Mouse (Mus musculus): ENCODE measurements around the gene Gpd1l. TPM values are rescaled to one million over a fixed set of nuclear protein-coding genes. Genes with fewer than 3 reads are reported as not detected.
A peak's percentile ranks its signal among the peaks of the same experiment; 100 is the strongest.

The Gpd1l gene
- polyA plus RNA-seq, 1 experiment from 2014 or later, result 13.5 TPM

- 90% methylated on average over 11 of the region's 11 CpGs for WGBS
- H3K27me3 ChIP-seq (replicated peaks), result no peaks in the 10 kb centered on the region
- H3K4me2 ChIP-seq, result no peak overlapping the region
- no peak overlapping the region for H3K9ac ChIP-seq
- no peaks in the 10 kb centered on the region for H3K9me3 ChIP-seq
- H3K27ac ChIP-seq (replicated peaks), result no peak overlapping the region
- no peak overlapping the region for H3K4me3 ChIP-seq
- ATAC-seq (ENCODE audit: extremely low read depth, insufficient number of reproducible peaks, low FRiP score, low TSS enrichment), result no peak
- peaks cover 2% of the 10 kb centered on the region; the same call in 1 of the 2 replicates for H3K4me1 ChIP-seq
- no peaks in the 10 kb centered on the region for H3K36me3 ChIP-seq
These were observed 21.6 kb upstream of the Gpd1l start for GRCm38 (mm10) chr9:114955340-114955739.

GRCm38 (mm10) chr9:114952866-114953265 is 19.1 kb upstream of the Gpd1l start:
- no peaks in the 10 kb centered on the region for H3K36me3 ChIP-seq
- ATAC-seq (ENCODE audit: extremely low read depth, insufficient number of reproducible peaks, low FRiP score, low TSS enrichment), result no peak
- H3K4me3 ChIP-seq, result no peak overlapping the region
- no peak overlapping the region for H3K27ac ChIP-seq (replicated peaks)
- no peaks in the 10 kb centered on the region for H3K9me3 ChIP-seq
- H3K9ac ChIP-seq, result no peak overlapping the region
- peaks cover 17% of the 10 kb centered on the region for H3K4me1 ChIP-seq
- no peaks in the 10 kb centered on the region for H3K27me3 ChIP-seq (replicated peaks)
- no peak overlapping the region for H3K4me2 ChIP-seq
- 25% methylated on average over 1 of the region's 1 CpGs for WGBS

GRCm38 (mm10) chr9:114948395-114948794 is 14.6 kb upstream of the Gpd1l start:
- no peaks in the 10 kb centered on the region for H3K9me3 ChIP-seq
- peaks cover 18% of the 10 kb centered on the region for H3K4me1 ChIP-seq
- H3K27me3 ChIP-seq (replicated peaks), result no peaks in the 10 kb centered on the region
- H3K9ac ChIP-seq, result no peak overlapping the region
- no peaks in the 10 kb centered on the region for H3K36me3 ChIP-seq
- H3K4me3 ChIP-seq, result no peak overlapping the region
- ATAC-seq (ENCODE audit: extremely low read depth, insufficient number of reproducible peaks, low FRiP score, low TSS enrichment), result no peak; the same call in 1 of the 2 replicates
- 47% methylated on average over 5 of the region's 5 CpGs for WGBS
- peak overlapping the region; percentile 67 for H3K27ac ChIP-seq (replicated peaks)
- H3K4me2 ChIP-seq, result peak overlapping the region; percentile 18; the same call in 1 of the 2 replicates

- no peaks in the 10 kb centered on the region for H3K36me3 ChIP-seq
- WGBS, result 74% methylated on average over 6 of the region's 6 CpGs
- no peak overlapping the region for H3K4me2 ChIP-seq
- no peak for ATAC-seq (ENCODE audit: extremely low read depth, insufficient number of reproducible peaks, low FRiP score, low TSS enrichment)
- H3K9me3 ChIP-seq, result 0 out of 2 replicates have a peak, but pooled peaks cover 9% of the 10 kb centered on the region
- peaks cover 18% of the 10 kb centered on the region for H3K4me1 ChIP-seq
- no peak overlapping the region for H3K4me3 ChIP-seq
- no peak overlapping the region for H3K9ac ChIP-seq
- H3K27me3 ChIP-seq (replicated peaks), result no peaks in the 10 kb centered on the region
- no peak overlapping the region for H3K27ac ChIP-seq (replicated peaks)
These were observed 11.8 kb upstream of the Gpd1l start for GRCm38 (mm10) chr9:114945576-114945975.

- Histone ChIP-seq H3K27ac (replicated peaks) (no peak overlapping the region), H3K36me3 (no peaks in the 10 kb centered on the region), H3K9me3 (0 out of 2 replicates have a peak, but pooled peaks cover 9% of the 10 kb centered on the region), H3K4me2 (no peak overlapping the region), H3K27me3 (replicated peaks) (no peaks in the 10 kb centered on the region), H3K9ac (no peak overlapping the region), H3K4me1 (peaks cover 13% of the 10 kb centered on the region), H3K4me3 (no peak overlapping the region)
- no peak for ATAC-seq (ENCODE audit: extremely low read depth, insufficient number of reproducible peaks, low FRiP score, low TSS enrichment)
- WGBS, result 79% methylated on average over 3 of the region's 3 CpGs
These were observed 10.9 kb upstream of the Gpd1l start for GRCm38 (mm10) chr9:114944642-114945041.

- Histone ChIP-seq H3K36me3 (no peaks in the 10 kb centered on the region), H3K4me3 (no peak overlapping the region), H3K9ac (no peak overlapping the region), H3K27ac (replicated peaks) (no peak overlapping the region), H3K4me2 (no peak overlapping the region), H3K4me1 (peaks cover 18% of the 10 kb centered on the region), H3K9me3 (no peaks in the 10 kb centered on the region), H3K27me3 (replicated peaks) (no peaks in the 10 kb centered on the region)
- WGBS, result 65% methylated on average over 2 of the region's 2 CpGs
- ATAC-seq (ENCODE audit: extremely low read depth, insufficient number of reproducible peaks, low FRiP score, low TSS enrichment), result no peak
These were observed 2.9 kb upstream of the Gpd1l start for GRCm38 (mm10) chr9:114936687-114937086.

- Histone ChIP-seq H3K4me2 (no peak overlapping the region), H3K36me3 (no peaks in the 10 kb centered on the region), H3K4me3 (no peak overlapping the region), H3K9ac (no peak overlapping the region), H3K27me3 (replicated peaks) (no peaks in the 10 kb centered on the region), H3K9me3 (no peaks in the 10 kb centered on the region), H3K4me1 (peaks cover 18% of the 10 kb centered on the region), H3K27ac (replicated peaks) (no peak overlapping the region)
- WGBS, result 79% methylated on average over 4 of the region's 4 CpGs
- ATAC-seq (ENCODE audit: extremely low read depth, insufficient number of reproducible peaks, low FRiP score, low TSS enrichment), result no peak
These were observed 1.5 kb upstream of the Gpd1l start for GRCm38 (mm10) chr9:114935321-114935720.

GRCm38 (mm10) chr9:114934231-114934630 is 444 bp upstream of the Gpd1l start:
- no peak overlapping the region for H3K9ac ChIP-seq
- ATAC-seq (ENCODE audit: extremely low read depth, insufficient number of reproducible peaks, low FRiP score, low TSS enrichment), result no peak
- no peaks in the 10 kb centered on the region for H3K9me3 ChIP-seq
- no peak overlapping the region for H3K27ac ChIP-seq (replicated peaks)
- peaks cover 18% of the 10 kb centered on the region for H3K4me1 ChIP-seq
- H3K4me3 ChIP-seq, result peak overlapping the region; percentile 88
- 59% methylated on average over 11 of the region's 11 CpGs for WGBS
- H3K4me2 ChIP-seq, result peak overlapping the region; percentile 99
- H3K36me3 ChIP-seq, result no peaks in the 10 kb centered on the region
- H3K27me3 ChIP-seq (replicated peaks), result no peaks in the 10 kb centered on the region

GRCm38 (mm10) chr9:114933037-114933722 is 607 bp downstream of the Gpd1l start:
- peak overlapping the region; percentile 88 for H3K9ac ChIP-seq
- no peaks in the 10 kb centered on the region for H3K36me3 ChIP-seq
- peak overlapping the region; percentile 85 for H3K27ac ChIP-seq (replicated peaks)
- WGBS, result under 1% methylated on average over 50 of the region's 50 CpGs
- H3K4me1 ChIP-seq, result peaks cover 18% of the 10 kb centered on the region
- peak overlapping the region; percentile 99 for H3K4me2 ChIP-seq
- H3K9me3 ChIP-seq, result no peaks in the 10 kb centered on the region
- no peak for ATAC-seq (ENCODE audit: extremely low read depth, insufficient number of reproducible peaks, low FRiP score, low TSS enrichment)
- H3K27me3 ChIP-seq (replicated peaks), result no peaks in the 10 kb centered on the region
- peak overlapping the region; percentile 88 for H3K4me3 ChIP-seq

- Histone ChIP-seq H3K4me1 (peaks cover 18% of the 10 kb centered on the region), H3K36me3 (no peaks in the 10 kb centered on the region), H3K9ac (peak overlapping the region; percentile 88), H3K27me3 (replicated peaks) (no peaks in the 10 kb centered on the region), H3K4me3 (peak overlapping the region; percentile 88), H3K9me3 (no peaks in the 10 kb centered on the region), H3K27ac (replicated peaks) (no peak overlapping the region), H3K4me2 (peak overlapping the region; percentile 99)
- 22% methylated on average over 13 of the region's 13 CpGs for WGBS
- no peak for ATAC-seq (ENCODE audit: extremely low read depth, insufficient number of reproducible peaks, low FRiP score, low TSS enrichment)
These were observed 1.2 kb downstream of the Gpd1l start for GRCm38 (mm10) chr9:114932607-114933006.

- ATAC-seq (ENCODE audit: extremely low read depth, insufficient number of reproducible peaks, low FRiP score, low TSS enrichment), result no peak
- no peak overlapping the region for H3K27ac ChIP-seq (replicated peaks)
These were observed 3.2 kb downstream of the Gpd1l start for GRCm38 (mm10) chr9:114930464-114931090.

GRCm38 (mm10) chr9:114925571-114925970 is 8.2 kb downstream of the Gpd1l start:
- no peaks in the 10 kb centered on the region for H3K36me3 ChIP-seq
- no peak overlapping the region for H3K9ac ChIP-seq
- H3K27me3 ChIP-seq (replicated peaks), result no peaks in the 10 kb centered on the region
- H3K9me3 ChIP-seq, result no peaks in the 10 kb centered on the region
- peaks cover 32% of the 10 kb centered on the region for H3K4me1 ChIP-seq
- 88% methylated on average over 5 of the region's 5 CpGs for WGBS
- H3K4me2 ChIP-seq, result no peak overlapping the region
- no peak overlapping the region for H3K4me3 ChIP-seq
- no peak for ATAC-seq (ENCODE audit: extremely low read depth, insufficient number of reproducible peaks, low FRiP score, low TSS enrichment)
- H3K27ac ChIP-seq (replicated peaks), result no peak overlapping the region

More at GRCm38 (mm10) chr9:114930464-114931090, 3.2 kb downstream of the Gpd1l start:
- 85% methylated on average over 9 of the region's 9 CpGs for WGBS
- H3K9me3 ChIP-seq, result no peaks in the 10 kb centered on the region
- H3K4me1 ChIP-seq, result peaks cover 18% of the 10 kb centered on the region
- no peaks in the 10 kb centered on the region for H3K27me3 ChIP-seq (replicated peaks)
- no peak overlapping the region for H3K4me3 ChIP-seq
- no peak overlapping the region for H3K9ac ChIP-seq
- H3K36me3 ChIP-seq, result no peaks in the 10 kb centered on the region
- H3K4me2 ChIP-seq, result no peak overlapping the region

Data from heart, embryonic 13.5 days (tissue).